In the genomic region with DNA sequence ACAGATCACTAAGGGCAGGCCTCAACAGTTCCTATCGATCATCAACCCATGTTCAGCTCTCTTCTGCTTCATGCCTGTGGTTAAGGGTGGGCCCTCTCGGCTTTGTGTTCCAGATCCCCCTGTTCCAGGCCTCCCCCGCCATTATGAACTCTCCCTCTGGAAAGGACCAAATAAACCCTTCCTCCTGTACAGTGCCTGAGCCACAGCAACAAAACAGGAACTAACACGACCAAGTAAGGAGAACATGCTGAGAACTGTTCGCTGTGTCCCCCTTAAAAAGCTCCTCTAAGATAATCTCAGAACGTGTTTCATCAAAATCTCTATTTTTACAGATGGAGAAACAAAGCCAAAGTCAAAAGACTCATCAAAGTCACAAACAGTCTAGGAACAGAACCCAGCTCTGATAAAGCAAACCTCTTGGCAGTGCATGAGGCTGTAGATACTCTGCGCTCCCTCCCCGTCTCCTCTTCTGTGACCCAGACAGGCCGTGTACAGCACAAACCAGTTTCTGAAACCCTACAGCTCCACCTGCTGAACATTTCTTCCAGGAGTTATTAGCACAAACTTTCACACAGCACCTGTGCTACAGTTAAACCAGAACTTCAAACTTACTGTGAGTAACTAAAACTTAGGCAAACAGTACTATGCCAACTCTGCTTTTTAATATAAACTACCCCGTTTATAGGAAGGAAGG, we compare ENCODE assay signal across 9 mouse cellular contexts. TPM values are rescaled to one million over a fixed set of nuclear protein-coding genes. Genes with fewer than 3 reads are reported as not detected.
DNase-seq lines count a peak whose midpoint lies in the region; ATAC-seq and TF ChIP-seq lines count a peak whose summit lies in the region.
"Had no signal": no experiment of that assay in that cellular context is flagged by ENCODE, and none has a peak within 500 bp of the region (broad histone marks: within the 10 kb centered on the region; RNA-seq: fewer than 3 reads in every experiment).

No protein-coding gene starts in this region.

- no peak overlapping the region for H3K4me2 ChIP-seq in heart, embryonic 13.5 days
- H3K4me2 ChIP-seq: limb, embryonic 13.5 days had no signal

- H3K9ac ChIP-seq in MEL (ENCODE audit: control insufficient read depth, low read depth, low read length, poor library complexity, severe bottlenecking), result no peak overlapping the region
- H3K9ac ChIP-seq in heart, embryonic 13.5 days, result no peak overlapping the region
- H3K9ac ChIP-seq: limb, embryonic 13.5 days had no signal

- 48% methylated on average over 10 of the region's 10 CpGs for WGBS in heart, embryonic 13.5 days

- no peak for ATAC-seq in heart, embryonic 13.5 days (ENCODE audit: extremely low read depth, insufficient number of reproducible peaks, low FRiP score, low TSS enrichment)

- H3K27me3 ChIP-seq in MEL (ENCODE audit: control insufficient read depth in 1 of 2, insufficient read depth in 2 of 2, low read length in 2 of 2), result no peaks in the 10 kb centered on the region
- H3K27me3 ChIP-seq in heart, embryonic 13.5 days (replicated peaks), result no peaks in the 10 kb centered on the region
- H3K27me3 ChIP-seq: limb, embryonic 13.5 days had no signal

- no peaks in the 10 kb centered on the region; a peak in 1 of 4 replicates for H3K36me3 ChIP-seq in MEL (ENCODE audit: control insufficient read depth in 1 of 2, insufficient read depth in 2 of 2, low read length in 2 of 2)
- peaks cover 14% of the 10 kb centered on the region for H3K36me3 ChIP-seq in heart, embryonic 13.5 days

- peak in 1 of 2 experiments; percentile 18; a peak in 1 of 4 replicates for TF ChIP-seq EP300 in MEL (IDR thresholded peaks at IDR 0.05; ENCODE audit: low read depth in 1 of 2, low read length in 2 of 2)

- H3K4me3 ChIP-seq in gastrocnemius, adult 2 months, result no peak overlapping the region
- H3K4me3 ChIP-seq in MEL (ENCODE audit: control insufficient read depth in 1 of 2, insufficient read depth in 1 of 2, low read depth in 2 of 2, low read length in 2 of 2), result no peak overlapping the region
- H3K4me3 ChIP-seq in heart, embryonic 13.5 days, result no peak overlapping the region
- H3K4me3 ChIP-seq: limb, embryonic 13.5 days had no signal

- H3K4me1 ChIP-seq in MEL (ENCODE audit: control insufficient read depth in 1 of 2, insufficient read depth in 2 of 2, low read length in 2 of 2), result no peaks in the 10 kb centered on the region
- H3K4me1 ChIP-seq in heart, embryonic 13.5 days, result peaks cover 37% of the 10 kb centered on the region

- TF ChIP-seq RAD21 in MEL (IDR thresholded peaks at IDR 0.05; ENCODE audit: low read depth, low read length), result peak; percentile 41

- TF ChIP-seq POLR2A in MEL (IDR thresholded peaks at IDR 0.05; ENCODE audit: control insufficient read depth in 1 of 2, insufficient read depth in 1 of 2, low read depth in 1 of 2, low read length in 2 of 2, poor library complexity in 1 of 2), result no peak

- H3K27ac ChIP-seq in gastrocnemius, adult 2 months, result no peak overlapping the region
- H3K27ac ChIP-seq in MEL (ENCODE audit: control insufficient read depth, low read depth, low read length), result no peak overlapping the region
- H3K27ac ChIP-seq in heart, embryonic 13.5 days (replicated peaks), result peak overlapping the region; percentile 53
- H3K27ac ChIP-seq: limb, embryonic 13.5 days had no signal

- intact Hi-C loops in gastrocnemius, adult 2 months (cut with DNase I), result loop anchor here (5.0 kb wide), 1 partner anchor 195 kb away; no protein-coding TSS in a partner anchor
- intact Hi-C loops in gastrocnemius, postnatal 14 days (cut with DNase I; ENCODE audit: low total_unique reads), result no loop called here

- no peaks in the 10 kb centered on the region for H3K79me2 ChIP-seq in MEL (ENCODE audit: control insufficient read depth, insufficient read depth, low read length, poor library complexity)

- no peaks in the 10 kb centered on the region for H3K9me3 ChIP-seq in MEL (replicated peaks; ENCODE audit: insufficient read depth, low read length)
- H3K9me3 ChIP-seq in heart, embryonic 13.5 days, result no peaks in the 10 kb centered on the region
- H3K9me3 ChIP-seq: limb, embryonic 13.5 days had no signal

- DNase-seq in gastrocnemius, adult 2 months, result peak; percentile 32
- DNase-seq in gastrocnemius, postnatal 14 days, result no peak
- peak; percentile 56 for DNase-seq in MEL (ENCODE audit: low read depth, low spot score)
- DNase-seq in lung, postnatal 36 days, result peak; percentile 74
- no peak for DNase-seq in right cerebral cortex, postnatal 36 days (ENCODE audit: low spot score in 2 of 2)
- DNase-seq in ovary, adult 18-20 months (ENCODE audit: low spot score), result no peak
- DNase-seq in MN1 (ENCODE audit: low spot score), result no peak

- TF ChIP-seq CTCF in gastrocnemius, adult 2 months (IDR thresholded peaks at IDR 0.05), result peak; percentile 54
- peak in 1 of 3 experiments; percentile 32; a peak in 2 of 6 replicates for TF ChIP-seq CTCF in MEL (IDR thresholded peaks at IDR 0.05 in 2 of 3, conservative IDR thresholded peaks at IDR 0.05 in 1 of 3; ENCODE audit: control insufficient read depth in 1 of 3, insufficient read depth in 1 of 3, low read depth in 2 of 3, low read length in 3 of 3, poor library complexity in 1 of 3, severe bottlenecking in 1 of 3)

TF ChIP-seq in MEL, 35 proteins besides CTCF, POLR2A, EP300 and RAD21:
- TF ChIP-seq SMC3 (IDR thresholded peaks at IDR 0.05; ENCODE audit: low read depth, low read length), result peak; percentile 31
- no peak for TF ChIP-seq CHD1 (IDR thresholded peaks at IDR 0.05; ENCODE audit: low read depth, low read length)

RNA-seq across cellular contexts. Expression of a gene that starts 49.4 kb away (rescaled TPM):
- total RNA-seq in gastrocnemius, adult 2 months (2021), result 10 to 100 TPM; 55.4 to 67.5 TPM
- total RNA-seq in gastrocnemius, postnatal 14 days (2021), result 10 to 100 TPM; 28.3 to 31.4 TPM
- 24.2 and 26.7 TPM in 2 replicates for total RNA-seq in MEL (2012; rRNA removed)
- polyA plus RNA-seq in MEL (2012; ENCODE audit: insufficient read depth in 1 of 2, insufficient read length in 2 of 2, low read depth in 1 of 2, low replicate concordance in 2 of 2, missing spikeins in 1 of 2), result 10 to 100 TPM in 1 of 2 experiments, not detected in 1; 59.5 TPM
- polyA plus RNA-seq in heart, embryonic 13.5 days (2015; fragmentation: Nextera tagmentation; extraction: Ambion mirVana), result 78.2 and 88.4 TPM in 2 replicates

Comparison
In these comparisons a context has a peak if more than half of its experiments do, and no peak if none do; other contexts are left out.
1. DNase-seq: peak in gastrocnemius, adult 2 months (single experiment), MEL (single experiment) and lung, postnatal 36 days (single experiment); none in gastrocnemius, postnatal 14 days (single experiment), right cerebral cortex, postnatal 36 days (0 of 2), ovary, adult 18-20 months (single experiment) and MN1 (single experiment).